Mouse (Mus musculus): ENCODE measurements at regions not wholly inside any gene's neighbourhood (a gene's known extent, or its start where the extent isn't known, plus 50 kb on each side); places are given as distances from the start of the nearest gene placed in this dataset.

- TF ChIP-seq POLR2A (IDR thresholded peaks at IDR 0.05; ENCODE audit: borderline replicate concordance, extremely low read depth, low read depth, low read length), result no peak
- TF ChIP-seq CTCF (IDR thresholded peaks at IDR 0.05; ENCODE audit: insufficient read depth, low read length), result no peak
These were observed 333.3 kb downstream of the Fbxo8 start for GRCm38 (mm10) chr8:56884195-56884594.
